Mouse (Mus musculus): ENCODE measurements around the gene Rab26.

Rab26 gene

GRCm38 (mm10) chr17:24478663-24479380 is 55.2 kb downstream of the Rab26 start, which contains the start of gene Mlst8:
Mlst8 (minus strand) TSS chr17:24479078.
- peak; percentile 97 for DNase-seq (ENCODE audit: low read depth, low spot score)

- peak; percentile 60 for DNase-seq (ENCODE audit: low read depth, low spot score)
Observed at GRCm38 (mm10) chr17:24477985-24478600, 55.9 kb downstream of the Rab26 start.

Data from 3T3-L1 (cell line).